Mouse (Mus musculus) liver, embryonic 16.5 days (tissue): Measurements from ENCODE around the gene Ube2o. TPM values are rescaled to one million over a fixed set of nuclear protein-coding genes. Genes with fewer than 3 reads are reported as not detected.

Experiments
- ATAC-seq: fragments of 200-750 bp; cut with Nextera tagmentation; 2 replicates; pipeline ENCODE4 v1.8.0; 2017; ENCODE audit warnings: low read depth, mild to moderate bottlenecking, moderate number of reproducible peaks, moderate library complexity
- H3K27ac ChIP-seq: fragments of 300-500 bp; sonication (generic); 2 replicates; pipeline ENCODE4 v1.5.1; 2014; ENCODE audit warnings: mild to moderate bottlenecking, low read length
- H3K27me3 ChIP-seq: fragments of 300-500 bp; sonication (generic); 2 replicates; pipeline ENCODE4 v1.6.1; 2014; ENCODE audit warnings: low read depth, low read length, mixed read lengths; ENCODE audit not compliant: control insufficient read depth, insufficient read depth
- H3K36me3 ChIP-seq: fragments of 300-500 bp; sonication (generic); 2 replicates; pipeline ENCODE4 v1.6.1; 2014; ENCODE audit warnings: mild to moderate bottlenecking; ENCODE audit not compliant: control insufficient read depth, insufficient read depth
- H3K4me1 ChIP-seq: fragments of 300-500 bp; sonication (generic); 2 replicates; pipeline ENCODE4 v1.6.1; 2014; ENCODE audit warnings: low read depth, low read length, mixed read lengths; ENCODE audit not compliant: control insufficient read depth
- H3K4me2 ChIP-seq: fragments of 300-500 bp; sonication (generic); 2 replicates; pipeline ENCODE4 v1.6.1; 2014; ENCODE audit warnings: low read depth, low read length, mixed read lengths
- H3K4me3 ChIP-seq: fragments of 300-500 bp; sonication (generic); 2 replicates; pipeline ENCODE4 v1.5.1; 2014; ENCODE audit warnings: low read depth, mild to moderate bottlenecking, low read length
- H3K9ac ChIP-seq: fragments of 300-500 bp; sonication (generic); 2 replicates; pipeline ENCODE4 v1.6.1; 2014; ENCODE audit warnings: low read depth, low read length
- H3K9me3 ChIP-seq: fragments of 300-500 bp; sonication (generic); replicated peaks from 2 replicates; pipeline ENCODE4 v1.6.1; 2016; ENCODE audit warnings: low read length; ENCODE audit not compliant: control insufficient read depth
- WGBS: fragments of 180-500 bp; shearing (Covaris S2); extraction: QIAGEN DNeasy Blood & Tissue Kit; methylation state at CpG from one replicate; pipeline ENCODE4 v1.1.7; 2014; ENCODE audit not compliant: insufficient replicate concordance; 5-methylcytosine and 5-hydroxymethylcytosine counted together
- polyA plus RNA-seq: library from polyadenylated mRNA; unstranded; fragments of >200 nt; fragmentation: Nextera tagmentation; extraction: Ambion mirVana; gene quantifications from 2 replicates; pipeline ENCODE4 v1.2.1, GENCODE M21; 2015

Gene Ube2o
- polyA plus RNA-seq, 1 experiment from 2014 or later = 18.1 TPM

GRCm38 (mm10) chr11:116607717-116608116 is 26.5 kb upstream of the Ube2o start:
- H3K9ac ChIP-seq = no peak overlapping the region
- H3K4me3 ChIP-seq = no peak overlapping the region
- H3K9me3 ChIP-seq = no peaks in the 10 kb centered on the region
- H3K27ac ChIP-seq = no peak overlapping the region
- H3K4me2 ChIP-seq = no peak overlapping the region
- peaks cover 30% of the 10 kb centered on the region for H3K36me3 ChIP-seq
- ATAC-seq = no peak
- H3K27me3 ChIP-seq = no peaks in the 10 kb centered on the region
- WGBS = 85% methylated on average over 3 of the region's 3 CpGs
- peaks cover 8% of the 10 kb centered on the region for H3K4me1 ChIP-seq

GRCm38 (mm10) chr11:116604097-116604496 is 22.9 kb upstream of the Ube2o start:
- no peak for ATAC-seq

GRCm38 (mm10) chr11:116603339-116603738 is 22.1 kb upstream of the Ube2o start:
- no peaks in the 10 kb centered on the region for H3K4me1 ChIP-seq
- no peak overlapping the region for H3K27ac ChIP-seq
- H3K4me2 ChIP-seq = no peak overlapping the region
- WGBS = 89% methylated on average over 10 of the region's 10 CpGs
- ATAC-seq = peak; percentile 19; the same call in 1 of the 2 replicates
- H3K9ac ChIP-seq = no peak overlapping the region
- H3K36me3 ChIP-seq = peaks cover 46% of the 10 kb centered on the region
- no peak overlapping the region for H3K4me3 ChIP-seq
- no peaks in the 10 kb centered on the region for H3K9me3 ChIP-seq
- H3K27me3 ChIP-seq = no peaks in the 10 kb centered on the region

More at GRCm38 (mm10) chr11:116604097-116604496, 22.9 kb upstream of the Ube2o start:
- Histone ChIP-seq H3K36me3 (peaks cover 46% of the 10 kb centered on the region), H3K27me3 (no peaks in the 10 kb centered on the region), H3K4me2 (no peak overlapping the region), H3K9ac (no peak overlapping the region), H3K9me3 (no peaks in the 10 kb centered on the region), H3K4me1 (no peaks in the 10 kb centered on the region), H3K4me3 (no peak overlapping the region), H3K27ac (no peak overlapping the region)
- WGBS = 84% methylated on average over 12 of the region's 12 CpGs

GRCm38 (mm10) chr11:116602043-116602442 is 20.8 kb upstream of the Ube2o start:
- Histone ChIP-seq H3K9me3 (no peaks in the 10 kb centered on the region), H3K4me1 (no peaks in the 10 kb centered on the region), H3K36me3 (peaks cover 40% of the 10 kb centered on the region), H3K27ac (no peak overlapping the region), H3K4me3 (no peak overlapping the region), H3K27me3 (no peaks in the 10 kb centered on the region), H3K4me2 (no peak overlapping the region), H3K9ac (no peak overlapping the region)
- WGBS = 88% methylated on average over 8 of the region's 8 CpGs
- no peak for ATAC-seq

- Histone ChIP-seq H3K27me3 (no peaks in the 10 kb centered on the region), H3K36me3 (peaks cover 40% of the 10 kb centered on the region), H3K9ac (no peak overlapping the region), H3K27ac (no peak overlapping the region), H3K9me3 (no peaks in the 10 kb centered on the region), H3K4me3 (no peak overlapping the region), H3K4me2 (no peak overlapping the region), H3K4me1 (no peaks in the 10 kb centered on the region)
- ATAC-seq = no peak
- WGBS = 88% methylated on average over 8 of the region's 8 CpGs
Measured at GRCm38 (mm10) chr11:116601166-116601565, 19.9 kb upstream of the Ube2o start.

- no peaks in the 10 kb centered on the region for H3K9me3 ChIP-seq
- H3K27ac ChIP-seq = no peak overlapping the region
- H3K4me3 ChIP-seq = no peak overlapping the region
- H3K9ac ChIP-seq = no peak overlapping the region
- ATAC-seq = no peak
- 91% methylated on average over 15 of the region's 15 CpGs for WGBS
- no peak overlapping the region for H3K4me2 ChIP-seq
- H3K27me3 ChIP-seq = no peaks in the 10 kb centered on the region
- peaks cover 26% of the 10 kb centered on the region for H3K36me3 ChIP-seq
- H3K4me1 ChIP-seq = no peaks in the 10 kb centered on the region
Measured at GRCm38 (mm10) chr11:116599230-116599629, 18.0 kb upstream of the Ube2o start.

GRCm38 (mm10) chr11:116598193-116598592 is 16.9 kb upstream of the Ube2o start:
- no peaks in the 10 kb centered on the region for H3K9me3 ChIP-seq
- no peak overlapping the region for H3K27ac ChIP-seq
- WGBS = 83% methylated on average over 8 of the region's 8 CpGs
- H3K4me1 ChIP-seq = no peaks in the 10 kb centered on the region
- no peak for ATAC-seq
- no peak overlapping the region for H3K4me2 ChIP-seq
- H3K4me3 ChIP-seq = no peak overlapping the region
- no peaks in the 10 kb centered on the region for H3K27me3 ChIP-seq
- no peak overlapping the region for H3K9ac ChIP-seq
- H3K36me3 ChIP-seq = peaks cover 20% of the 10 kb centered on the region

- no peak for ATAC-seq
- no peak overlapping the region for H3K9ac ChIP-seq
- H3K36me3 ChIP-seq = peaks cover 14% of the 10 kb centered on the region
- no peaks in the 10 kb centered on the region for H3K9me3 ChIP-seq
- no peak overlapping the region for H3K4me3 ChIP-seq
- no peak overlapping the region for H3K4me2 ChIP-seq
- no peaks in the 10 kb centered on the region for H3K4me1 ChIP-seq
- H3K27me3 ChIP-seq = no peaks in the 10 kb centered on the region
- H3K27ac ChIP-seq = no peak overlapping the region
- WGBS = 83% methylated on average over 19 of the region's 19 CpGs
Measured at GRCm38 (mm10) chr11:116596766-116597165, 15.5 kb upstream of the Ube2o start.

- no peak overlapping the region for H3K27ac ChIP-seq
- H3K4me2 ChIP-seq = no peak overlapping the region
- H3K9ac ChIP-seq = no peak overlapping the region
- 61% methylated on average over 4 of the region's 4 CpGs for WGBS
- no peak for ATAC-seq
- no peaks in the 10 kb centered on the region for H3K9me3 ChIP-seq
- no peaks in the 10 kb centered on the region for H3K36me3 ChIP-seq
- H3K27me3 ChIP-seq = peaks cover under 1% of the 10 kb centered on the region; the same call in 1 of the 2 replicates
- H3K4me1 ChIP-seq = peaks cover 12% of the 10 kb centered on the region
- no peak overlapping the region for H3K4me3 ChIP-seq
Measured at GRCm38 (mm10) chr11:116593345-116593744, 12.1 kb upstream of the Ube2o start.
